Mouse (Mus musculus) gastrocnemius, postnatal 25 days (tissue): Measurements from ENCODE around the gene Psmd5. TPM values are rescaled to one million over a fixed set of nuclear protein-coding genes. Genes with fewer than 3 reads are reported as not detected.

Source experiments
- DNase-seq: peaks from one replicate; pipeline ENCODE4 v3.0.0; 2022
- long read RNA-seq, 2 experiments: library from polyadenylated mRNA; stranded (forward); transcript quantifications; one replicate each; pipeline ENCODE4 v2.0.0; 2021
- total RNA-seq, 2 experiments: library from RNA; stranded (reverse); gene quantifications; 1 replicate in 1 of 2; 2 replicates in 1 of 2; pipeline ENCODE4 v1.2.3; 2021

Gene Psmd5
- total RNA-seq: 10 to 100 TPM in 1 of 2 experiments, 1 to 10 TPM in 1; 8.2 to 13.3 TPM
- long read RNA-seq, experiment 1, full-length matches to known transcripts: 21 of 26 reads
- long read RNA-seq, experiment 1, partial matches to known transcripts: 1 of 26 reads
- long read RNA-seq, experiment 1, other reads (novel, unspliced or antisense): 4 of 26 reads
- long read RNA-seq, experiment 2, full-length matches to known transcripts: 24 of 36 reads
- long read RNA-seq, experiment 2, partial matches to known transcripts: 0 of 36 reads
- long read RNA-seq, experiment 2, other reads (novel, unspliced or antisense): 12 of 36 reads

DNA sequence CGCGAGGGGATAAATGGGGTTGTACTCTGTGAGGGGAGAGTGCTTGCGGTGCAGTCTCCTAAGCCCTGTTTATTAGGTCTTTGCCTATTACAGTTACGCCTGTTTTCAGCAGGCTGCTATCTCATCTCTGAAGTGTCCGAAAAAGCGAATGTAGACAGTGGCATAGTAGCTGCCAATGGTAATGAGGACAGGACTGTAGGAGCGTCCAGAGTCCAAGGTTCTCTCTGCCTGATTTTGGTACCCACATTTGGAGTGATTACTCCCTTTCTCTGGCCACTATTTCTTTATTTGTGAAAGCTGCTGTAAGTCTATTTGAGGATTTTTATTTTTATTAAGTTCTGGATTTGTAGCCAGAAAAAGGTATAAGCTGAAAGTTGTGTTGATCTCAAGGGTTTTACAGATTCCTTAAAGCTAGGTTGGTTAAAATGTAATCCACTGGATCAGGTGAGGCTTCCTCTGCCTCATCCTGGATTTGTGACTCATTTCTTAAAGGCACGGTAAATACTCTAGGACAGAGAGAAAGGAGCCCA is at the start of gene Psmd5:
TSS of gene Psmd5 (minus strand) at position 153 of the 530 bp plus-strand sequence.
- no peak for DNase-seq

DNA sequence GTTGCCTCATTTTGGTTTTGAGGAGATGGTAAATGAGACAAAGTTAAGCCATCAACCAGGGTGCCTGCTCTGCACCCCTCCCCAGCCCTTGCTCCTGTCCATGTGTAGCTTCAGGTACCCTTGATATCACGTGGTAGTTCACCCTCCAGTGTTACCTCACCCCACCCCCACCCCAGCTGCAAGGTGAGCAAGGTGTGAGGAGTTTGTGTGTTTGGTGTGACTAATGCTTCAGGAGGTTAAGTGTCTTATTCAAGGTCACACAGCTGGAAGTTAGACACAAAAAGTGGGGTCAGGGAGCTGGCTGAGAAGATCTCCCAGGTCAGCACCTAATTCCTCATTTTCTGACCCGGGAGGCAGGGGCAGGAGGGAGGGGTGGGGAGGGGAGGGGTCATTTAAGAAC is 48.0 kb upstream of the Psmd5 start:
- no peak for DNase-seq

DNA sequence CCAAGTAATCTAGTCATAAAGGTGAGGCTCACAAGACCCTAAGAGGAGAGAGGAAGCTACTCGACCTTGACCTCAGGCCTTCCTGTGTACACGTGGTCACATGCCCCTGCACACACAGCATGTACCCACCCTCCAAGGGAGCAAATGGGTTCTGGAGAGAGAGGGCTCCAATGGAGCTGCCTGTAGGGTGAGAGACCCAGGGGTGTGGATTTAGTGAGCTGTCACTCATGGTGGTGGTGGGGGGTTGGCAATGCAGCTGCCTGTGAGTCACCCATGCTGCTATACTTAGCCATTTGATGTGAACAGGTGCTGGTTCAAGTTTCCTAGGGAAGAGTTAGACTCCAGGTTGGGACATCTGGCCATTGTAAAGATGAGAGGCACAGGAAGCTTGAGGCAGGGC is 45.4 kb upstream of the Psmd5 start:
- DNase-seq: no peak

DNA sequence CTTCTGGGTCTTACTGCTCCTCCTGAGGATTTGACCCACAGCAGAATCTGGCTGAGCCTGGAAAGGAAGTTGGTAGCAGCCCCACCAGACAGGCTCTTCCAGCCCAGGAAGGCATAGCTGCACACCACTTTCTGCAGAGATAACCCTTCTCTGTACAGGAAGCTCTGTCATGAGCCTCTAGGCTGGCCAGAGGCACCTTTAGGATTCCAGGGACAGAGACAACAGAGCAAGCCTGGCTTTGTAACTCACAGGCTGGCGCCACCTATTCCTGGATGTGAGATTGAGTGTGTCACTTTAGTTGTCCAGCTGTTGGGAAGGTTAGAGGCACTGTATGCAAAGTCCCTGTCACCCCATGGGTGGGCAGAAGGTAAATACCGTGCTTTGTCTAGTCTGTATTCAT is 40.3 kb upstream of the Psmd5 start:
- no peak for DNase-seq

DNA sequence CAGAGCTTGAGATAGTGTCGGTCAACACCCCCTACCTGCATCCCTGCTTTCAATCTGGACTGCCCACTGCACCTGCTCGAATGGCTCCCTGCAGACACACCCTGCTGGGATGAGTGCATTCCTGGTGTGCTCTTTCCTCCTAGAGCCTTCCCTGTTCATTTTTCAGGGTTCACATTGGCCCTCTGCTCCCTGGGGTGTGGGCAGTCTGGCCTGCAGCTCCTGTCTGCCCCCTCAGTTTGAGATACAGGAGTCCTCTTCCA is 40.0 kb upstream of the Psmd5 start:
- no peak for DNase-seq

DNA sequence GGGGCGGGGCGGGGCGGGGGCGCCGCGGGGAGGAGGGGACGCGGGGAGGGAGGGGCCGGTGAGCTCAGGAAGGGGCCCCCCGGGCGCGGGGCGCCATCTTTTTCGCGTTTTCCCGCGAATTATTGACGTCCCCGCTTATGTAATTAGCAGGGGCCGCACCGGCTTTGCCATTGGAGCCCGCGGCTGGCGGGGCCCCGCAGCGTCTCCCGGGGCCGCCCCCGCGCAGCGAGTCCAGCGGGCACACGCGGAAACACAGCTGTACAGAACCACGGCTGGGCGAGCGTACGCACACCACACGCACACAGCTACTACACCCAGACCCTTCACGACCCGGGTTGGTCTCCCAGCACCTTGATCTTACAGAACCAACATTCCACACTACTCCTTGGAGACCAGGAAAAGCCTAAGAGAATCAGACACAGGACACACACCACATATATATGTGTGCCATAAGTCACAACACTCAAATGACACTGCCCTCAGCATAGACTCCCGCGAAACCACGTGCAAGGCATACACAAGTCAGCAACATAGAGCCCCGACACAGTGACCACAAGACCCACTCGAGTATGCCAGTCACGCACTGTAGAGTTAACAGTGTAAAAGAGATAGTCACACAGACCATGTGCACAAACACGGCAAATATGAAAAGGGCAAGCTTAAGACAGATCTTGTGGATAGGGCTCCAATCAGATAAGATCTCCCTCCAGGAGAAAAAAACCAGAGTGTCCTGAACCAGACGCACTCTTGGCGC is 39.5 kb upstream of the Psmd5 start:
- peak; percentile 59 for DNase-seq

DNA sequence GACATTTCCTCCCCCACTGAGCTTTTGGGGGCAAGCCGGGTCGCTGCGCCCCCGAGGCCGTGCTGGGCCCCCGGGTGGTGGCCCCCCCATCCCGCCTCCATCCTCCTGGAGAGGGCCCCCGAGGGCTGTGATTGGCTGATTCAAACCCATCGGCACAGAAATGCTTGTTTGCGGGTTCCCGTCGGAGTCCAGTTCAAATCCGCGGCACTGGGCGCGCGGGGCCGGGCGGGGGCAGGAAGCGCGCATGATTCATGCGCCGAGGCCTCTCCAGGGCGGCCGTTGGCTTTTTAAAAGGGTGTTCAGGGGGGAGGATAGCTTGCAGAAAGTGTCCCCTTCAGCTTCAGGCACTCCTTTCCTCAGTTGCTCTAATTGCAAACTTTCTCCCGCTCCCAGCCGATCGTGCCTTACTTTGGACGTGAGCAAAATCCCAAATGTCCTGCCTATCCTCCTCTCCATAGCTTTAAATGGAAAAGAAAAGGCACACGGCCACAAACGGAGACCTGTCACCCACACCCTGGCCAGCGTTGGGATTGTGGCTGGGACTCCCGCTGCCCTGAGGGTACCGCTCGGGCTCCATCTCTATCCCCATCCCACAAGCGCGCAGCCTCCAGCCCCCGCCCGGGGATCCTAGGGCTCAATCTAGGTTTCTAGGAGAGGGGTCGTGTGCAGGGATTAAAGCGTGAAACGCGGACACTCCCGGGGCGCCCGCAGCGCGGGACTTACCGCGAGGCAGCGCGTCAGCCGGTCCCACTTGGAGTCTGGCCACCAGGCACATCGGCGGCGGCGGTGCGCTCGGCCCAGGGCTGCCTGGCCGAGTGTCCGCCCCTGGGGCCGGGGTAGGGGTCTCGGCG is 38.7 kb upstream of the Psmd5 start, which contains the start of gene Phf19:
TSS of gene Phf19 (minus strand) at position 809 of the 851 bp plus-strand sequence.
- DNase-seq: peak; percentile 49

DNA sequence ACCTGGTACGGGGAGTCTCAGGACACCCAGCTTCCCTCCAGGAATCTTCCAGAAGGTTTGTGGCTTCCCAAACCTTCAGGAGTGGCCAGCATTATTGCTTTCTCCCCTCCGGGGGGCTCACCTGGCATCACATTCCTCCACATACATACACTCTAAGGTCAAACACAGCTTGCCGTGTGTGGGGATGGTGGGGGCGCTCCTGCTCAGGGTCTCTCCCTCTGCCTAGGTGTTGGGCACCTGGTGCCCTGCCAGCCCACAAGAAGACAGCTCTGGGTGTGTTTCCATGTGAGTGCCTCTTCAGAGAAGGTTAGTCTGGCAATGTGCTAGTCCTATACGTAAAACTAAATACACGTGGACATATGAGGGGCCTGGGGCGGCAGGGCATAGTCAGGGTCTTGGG is 37.8 kb upstream of the Psmd5 start:
- DNase-seq: no peak

DNA sequence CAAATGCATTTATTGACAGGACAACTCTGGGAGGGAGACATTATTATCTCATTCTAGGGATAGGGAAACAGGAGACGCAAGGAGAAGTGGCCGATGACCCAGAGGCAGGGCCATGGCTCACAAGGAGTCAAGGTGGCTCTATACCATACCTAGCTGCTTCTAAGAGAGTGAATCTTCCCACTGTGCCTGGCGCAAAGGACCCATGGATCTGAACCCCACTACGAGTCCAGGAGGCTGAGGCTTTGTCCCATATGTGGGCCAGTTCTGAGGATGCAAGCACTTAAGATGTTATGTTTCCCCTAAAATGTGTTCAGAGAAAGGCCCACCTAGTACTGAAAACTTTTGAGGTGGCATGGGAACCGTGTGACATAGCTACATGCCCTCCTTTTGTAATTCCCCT is 37.1 kb upstream of the Psmd5 start:
- no peak for DNase-seq

DNA sequence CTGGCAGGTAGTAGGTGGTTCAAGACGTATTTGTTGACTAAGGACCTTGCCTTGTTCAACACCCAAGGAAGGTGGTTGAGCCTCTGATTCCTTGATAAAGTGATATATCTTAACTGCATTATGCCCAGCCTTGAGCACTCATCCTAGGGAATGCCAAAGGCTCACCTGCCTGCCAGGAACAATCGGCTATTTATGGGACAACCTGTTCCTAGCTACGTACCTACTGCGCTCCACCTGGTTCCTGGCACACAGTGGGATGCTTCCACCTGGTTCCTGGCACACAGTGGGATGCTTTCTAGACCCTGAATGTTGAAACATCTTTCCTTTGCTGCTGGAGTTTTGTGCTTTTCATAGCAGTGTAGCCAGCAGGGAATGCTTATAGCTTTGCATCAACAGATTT is 35.0 kb upstream of the Psmd5 start:
- DNase-seq: no peak

DNA sequence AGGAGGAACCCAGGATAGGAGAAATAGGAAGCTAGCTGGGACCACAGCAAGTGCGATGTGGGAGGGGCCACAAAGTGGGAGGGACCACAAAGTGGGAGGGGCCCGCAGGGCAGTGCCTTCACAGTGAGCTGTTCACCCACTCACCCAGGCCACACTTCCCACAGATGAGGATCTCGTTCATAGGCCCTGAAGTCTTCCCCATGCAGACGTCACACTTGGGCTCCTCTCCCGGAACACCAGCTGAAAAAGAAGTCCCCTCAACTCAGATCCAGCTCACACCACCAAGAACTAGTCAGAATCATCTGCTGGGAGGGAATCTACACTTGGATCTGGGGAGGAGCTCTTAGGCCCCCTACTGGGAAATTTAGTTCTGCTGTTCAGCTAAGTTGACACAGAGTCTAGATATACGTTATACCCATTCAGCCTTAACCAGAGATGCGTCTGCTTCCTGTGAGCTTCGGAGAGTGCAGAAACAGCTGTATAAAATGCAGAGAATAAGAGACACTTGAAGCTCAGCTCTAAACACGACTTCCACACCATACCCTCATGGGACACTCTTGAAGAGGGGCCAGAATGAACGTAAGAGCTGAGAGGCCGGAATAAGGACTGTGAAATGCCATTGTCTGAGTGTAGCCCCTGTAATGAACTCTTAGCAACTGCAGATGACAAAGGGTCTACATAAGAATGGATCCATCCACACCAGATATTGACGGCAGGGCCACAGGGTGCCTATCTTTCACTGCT is 32.3 kb upstream of the Psmd5 start:
- peak; percentile 72 for DNase-seq

DNA sequence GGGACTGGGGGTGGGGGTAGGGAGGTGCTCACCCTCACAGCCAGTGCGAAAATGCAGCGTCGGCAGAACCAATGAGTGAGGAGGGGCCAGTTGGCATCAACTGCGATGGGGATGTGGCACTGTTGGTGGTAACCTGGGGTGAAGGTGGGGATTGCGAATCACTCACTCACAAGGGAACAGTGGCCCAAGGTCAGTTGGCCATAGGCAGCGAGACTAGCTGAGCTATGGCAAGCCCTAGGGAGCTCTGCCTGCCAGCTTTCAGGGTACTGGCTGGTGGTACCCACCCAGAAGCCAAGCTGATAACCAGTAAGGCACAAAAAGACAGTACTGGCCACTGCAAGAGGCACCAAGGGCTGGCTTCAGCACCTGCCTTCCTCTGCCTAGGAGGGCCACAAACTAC is 31.7 kb upstream of the Psmd5 start:
- DNase-seq: no peak

DNA sequence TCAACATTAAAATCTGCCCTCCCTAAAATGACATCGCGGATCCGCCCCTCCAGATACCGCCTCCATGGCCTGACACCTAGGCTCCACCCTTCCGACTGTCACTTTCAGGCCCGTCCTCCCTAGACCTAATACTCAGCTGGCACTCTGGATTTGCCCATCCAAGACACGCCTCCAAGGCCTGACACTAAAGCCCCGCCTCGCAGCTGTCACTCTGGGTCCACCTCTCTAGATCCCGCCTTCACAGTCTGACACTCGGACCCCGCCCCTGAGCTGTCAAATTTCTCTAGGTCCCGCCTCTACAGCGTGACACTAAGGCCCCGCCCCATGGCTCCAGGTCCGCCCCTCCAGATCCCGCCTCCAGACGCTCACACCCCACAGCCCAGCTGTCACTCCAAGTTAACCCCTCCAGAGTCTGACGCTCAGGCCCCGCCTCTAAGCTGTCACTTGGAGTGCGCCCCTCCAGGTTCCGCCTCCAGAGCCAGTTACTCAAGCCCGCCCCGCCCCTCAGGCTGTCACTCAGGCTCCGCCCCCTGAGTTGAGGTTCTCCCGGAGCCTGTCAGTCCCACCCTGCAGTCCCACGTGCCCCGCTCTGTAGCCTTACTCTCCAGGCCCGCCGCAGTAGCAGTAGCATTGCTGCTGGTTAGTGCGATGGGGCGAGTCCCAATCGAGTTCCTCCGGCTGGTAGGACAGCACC is 30.2 kb upstream of the Psmd5 start:
- DNase-seq: peak; percentile 99

DNA sequence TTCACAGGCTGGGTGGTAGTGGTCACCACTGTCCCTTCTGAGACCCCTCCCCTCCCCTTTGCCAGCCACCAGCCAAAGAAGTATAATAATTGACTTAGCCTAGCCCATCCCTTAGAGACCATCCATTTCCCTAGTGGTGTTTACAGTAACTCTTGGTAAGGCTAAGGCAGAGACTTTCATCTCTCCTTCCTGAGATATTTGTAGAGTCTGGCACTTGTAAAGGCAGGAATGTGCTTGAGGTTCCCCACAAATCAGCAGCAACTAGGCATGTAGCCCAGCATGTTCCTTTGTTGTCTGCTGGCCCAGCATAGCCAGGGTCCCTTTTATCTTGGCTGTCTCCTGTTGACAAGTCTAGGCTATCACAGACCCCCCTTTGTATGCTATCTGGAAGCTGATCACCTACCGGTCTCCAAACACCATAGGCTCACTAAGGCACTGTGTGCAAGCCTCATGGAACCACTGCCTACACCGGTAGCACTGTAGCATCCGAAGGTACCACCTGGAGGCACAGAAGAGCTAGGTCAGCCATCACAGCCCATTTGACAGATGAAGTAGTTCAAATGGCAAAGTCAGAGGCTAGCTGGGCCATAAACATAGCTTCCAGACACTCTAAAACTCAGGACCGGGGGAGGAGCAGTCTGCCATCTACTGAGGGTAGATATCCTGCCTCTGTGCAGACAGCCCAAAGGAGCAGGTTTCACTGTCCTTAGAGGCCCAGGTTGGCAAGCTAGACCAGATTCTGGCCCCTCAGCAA is 29.1 kb upstream of the Psmd5 start:
- DNase-seq: no peak

DNA sequence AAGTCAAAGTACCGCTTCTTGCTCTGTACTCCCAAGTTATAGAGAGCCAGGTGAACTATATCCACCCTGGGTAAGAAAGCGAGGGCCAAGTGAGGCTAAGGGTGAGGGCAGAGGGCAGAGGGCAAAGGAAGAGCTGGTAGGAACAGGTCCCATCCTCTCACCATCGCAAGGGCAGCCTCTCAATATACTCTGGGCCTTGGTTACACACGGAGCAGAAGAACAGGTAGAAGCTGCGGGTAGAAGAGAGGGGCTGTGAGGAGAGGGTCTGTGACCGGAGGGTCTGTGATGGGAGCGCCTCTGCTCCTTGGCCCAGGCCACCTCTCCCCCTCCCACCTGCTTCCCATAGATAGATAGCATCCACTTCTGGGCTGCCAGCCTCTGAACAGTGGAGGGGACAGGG is 28.4 kb upstream of the Psmd5 start:
- no peak for DNase-seq

DNA sequence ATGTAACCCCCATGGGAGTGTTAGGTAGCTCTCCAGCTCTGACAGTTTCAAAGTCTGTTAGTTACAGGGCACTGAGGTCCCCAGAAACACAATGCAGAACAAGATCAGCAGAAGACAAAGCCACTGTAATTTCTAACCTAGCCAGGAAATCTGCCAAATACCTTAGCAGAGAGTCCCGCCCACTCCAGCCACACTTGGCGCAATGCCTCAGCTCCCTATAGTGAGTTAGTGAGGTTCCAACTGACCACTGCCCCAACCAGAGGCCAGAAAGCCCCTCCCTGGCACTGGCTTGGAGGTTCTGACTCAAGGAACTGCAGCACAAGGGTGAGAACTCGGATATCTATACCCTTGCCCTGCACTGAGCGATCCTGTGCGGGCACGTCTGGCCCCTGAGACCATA is 28.0 kb upstream of the Psmd5 start:
- no peak for DNase-seq

DNA sequence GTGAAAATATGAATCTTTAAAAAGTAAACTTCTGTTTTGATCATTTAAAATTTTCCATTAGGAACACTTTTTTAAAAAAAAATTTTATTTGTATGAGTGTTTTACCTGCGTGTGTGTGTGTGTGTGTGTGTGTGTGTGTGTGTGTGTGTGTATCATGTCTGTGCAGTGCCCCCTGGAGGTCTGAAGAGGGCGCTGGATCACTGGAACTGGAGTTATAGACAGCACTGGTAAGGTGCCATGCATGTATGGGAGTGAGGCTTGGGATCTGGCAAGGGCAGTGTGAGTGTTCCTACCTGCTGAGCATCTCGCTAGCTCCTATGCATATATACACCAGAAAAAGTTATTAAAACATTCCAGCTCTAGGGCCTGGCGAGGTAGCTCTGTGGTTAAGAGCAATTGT is 27.0 kb upstream of the Psmd5 start:
- no peak for DNase-seq

DNA sequence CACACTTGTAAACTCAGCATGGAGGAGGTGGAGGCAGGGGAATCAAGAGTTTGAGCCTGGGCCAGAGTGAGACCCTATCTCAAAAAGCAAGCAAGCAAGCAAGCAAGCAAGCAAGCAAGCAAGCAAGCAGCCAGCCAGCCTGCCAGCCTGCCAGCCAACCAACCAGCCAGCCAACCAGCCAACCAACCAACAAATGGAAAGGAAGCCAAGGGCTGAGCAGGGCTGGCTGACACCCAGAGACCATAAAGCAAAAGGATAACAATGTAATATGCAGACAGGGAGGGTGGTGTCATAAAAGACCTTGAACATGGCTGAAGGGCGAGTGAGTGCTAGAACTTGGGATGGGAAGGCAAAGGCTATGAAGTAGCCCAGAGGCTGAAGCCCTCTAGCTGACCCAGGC is 25.6 kb upstream of the Psmd5 start:
- DNase-seq: no peak

DNA sequence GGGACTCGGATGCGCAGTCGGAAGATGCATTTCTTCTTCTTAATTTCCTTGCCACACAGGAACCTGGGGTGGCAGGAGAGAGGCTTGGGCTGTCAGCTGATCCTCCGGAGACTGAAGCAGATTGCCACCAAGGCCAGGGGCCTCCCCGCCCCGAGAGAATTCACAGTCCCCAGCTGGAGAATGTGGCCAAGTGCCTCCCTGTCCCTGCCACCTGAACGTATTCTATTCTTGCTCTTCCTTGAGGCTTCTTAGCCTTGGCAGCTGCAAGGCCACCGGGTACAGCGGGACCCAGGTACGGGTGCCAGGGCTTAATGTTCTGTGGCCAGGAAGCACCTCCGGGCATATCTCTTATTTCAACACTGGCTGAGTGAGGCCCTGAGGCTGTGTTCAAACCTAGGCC is 24.9 kb upstream of the Psmd5 start:
- peak; percentile 29 for DNase-seq

DNA sequence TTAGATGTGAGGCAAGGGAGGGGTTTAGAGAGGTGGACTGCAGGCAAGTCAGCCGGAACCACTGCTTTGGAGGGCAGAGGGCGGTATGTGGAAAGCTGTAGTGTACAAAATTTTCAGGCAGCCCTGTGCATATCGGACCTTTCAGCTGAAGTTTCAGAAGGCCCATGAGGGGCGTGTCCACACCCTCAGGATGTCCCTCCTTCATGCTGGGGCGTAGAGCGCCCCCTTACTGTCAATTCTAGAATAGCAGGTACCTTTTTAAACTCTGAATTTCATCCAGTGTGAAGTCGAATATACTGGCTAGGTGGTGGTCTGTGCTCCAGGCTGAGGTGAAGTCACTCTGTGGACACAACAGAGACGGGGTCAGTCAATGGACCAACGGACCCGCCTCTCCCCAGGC is 23.1 kb upstream of the Psmd5 start:
- no peak for DNase-seq
